Mouse (Mus musculus) heart, postnatal 0 days (tissue): ENCODE results near the gene Vinac1. TPM values are rescaled to one million over a fixed set of nuclear protein-coding genes. Genes with fewer than 3 reads are reported as not detected.
A peak's percentile ranks its signal among the peaks of the same experiment; 100 is the strongest.

Experiments
- ATAC-seq: fragments of 200-750 bp; cut with Nextera tagmentation; 2 replicates; pipeline ENCODE4 v1.8.0; 2017; ENCODE audit warnings: low read depth, moderate number of reproducible peaks, moderate library complexity; ENCODE audit not compliant: insufficient read depth
- DNase-seq: peaks from one replicate; pipeline ENCODE4 v3.0.0-alpha.2; 2016; ENCODE audit warnings: low spot score
- H3K27ac ChIP-seq: fragments of 300-500 bp; sonication (generic); 2 replicates; pipeline ENCODE4 v1.5.1; 2014; ENCODE audit warnings: low read depth, mild to moderate bottlenecking
- H3K27me3 ChIP-seq: fragments of 300-500 bp; sonication (generic); 2 replicates; pipeline ENCODE4 v1.6.1; 2014; ENCODE audit warnings: low read length, mixed read lengths; ENCODE audit not compliant: control insufficient read depth, insufficient read depth
- H3K36me3 ChIP-seq: fragments of 300-500 bp; sonication (generic); replicated peaks from 2 replicates; pipeline ENCODE4 v1.6.1; 2014; ENCODE audit warnings: low read length, mixed read lengths; ENCODE audit not compliant: control insufficient read depth, insufficient read depth
- H3K4me1 ChIP-seq: fragments of 300-500 bp; sonication (generic); 2 replicates; pipeline ENCODE4 v1.6.1; 2014; ENCODE audit warnings: antibody characterized with exemption; ENCODE audit not compliant: control insufficient read depth, insufficient read depth
- H3K4me2 ChIP-seq: fragments of 300-500 bp; sonication (generic); 2 replicates; pipeline ENCODE4 v1.6.1; 2014; ENCODE audit warnings: low read depth, mild to moderate bottlenecking, low read length, moderate library complexity
- H3K4me3 ChIP-seq: fragments of 300-500 bp; sonication (generic); 2 replicates; pipeline ENCODE4 v1.5.1; 2014; ENCODE audit warnings: low read depth, low read length
- H3K9ac ChIP-seq: fragments of 300-500 bp; sonication (generic); replicated peaks from 2 replicates; pipeline ENCODE4 v1.6.1; 2014; ENCODE audit warnings: low read depth, low read length, mixed read lengths
- H3K9me3 ChIP-seq: fragments of 300-500 bp; sonication (generic); replicated peaks from 2 replicates; pipeline ENCODE4 v1.6.1; 2016; ENCODE audit warnings: low read length; ENCODE audit not compliant: control insufficient read depth
- CTCF ChIP-seq: IDR thresholded peaks from 2 replicates; pipeline ENCODE4 v1.5.1; 2016; ENCODE audit warnings: antibody characterized with exemption, control low read depth, low read depth
- EP300 ChIP-seq: IDR thresholded peaks from 2 replicates; pipeline ENCODE4 v1.6.1; 2016; ENCODE audit warnings: antibody characterized with exemption, low read depth
- WGBS: fragments of 180-500 bp; shearing (Covaris S2); extraction: QIAGEN DNeasy Blood & Tissue Kit; methylation state at CpG from one replicate; pipeline ENCODE4 v1.1.7; 2014; 5-methylcytosine and 5-hydroxymethylcytosine counted together
- polyA plus RNA-seq: library from polyadenylated mRNA; unstranded; fragments of >200 nt; fragmentation: Nextera tagmentation; extraction: Ambion mirVana; gene quantifications from 2 replicates; pipeline ENCODE4 v1.2.1, GENCODE M21; 2015
- total RNA-seq: library from RNA; depleted of rRNA; stranded (reverse); fragments of >200 nt; gene quantifications from 2 replicates; pipeline ENCODE4 v1.2.3, GENCODE M21; 2014; ENCODE audit warnings: low replicate concordance

Gene Vinac1
- total and polyA plus RNA-seq, 2 experiments from 2014 or later = not detected

- Histone ChIP-seq H3K27ac (peak overlapping the region; percentile 52; the same call in 1 of the 2 replicates), H3K4me2 (peak overlapping the region; percentile 71), H3K4me1 (peaks cover 15% of the 10 kb centered on the region; the same call in 1 of the 2 replicates), H3K36me3 (no peaks in the 10 kb centered on the region), H3K9ac (peak overlapping the region; percentile 63), H3K9me3 (no peaks in the 10 kb centered on the region), H3K4me3 (peak overlapping the region; percentile 76), H3K27me3 (no peaks in the 10 kb centered on the region)
- no peak for TF ChIP-seq CTCF
- TF ChIP-seq EP300 = no peak
- WGBS = under 1% methylated on average over 20 of the region's 20 CpGs
- ATAC-seq (peak; percentile 57), DNase-seq (peak; percentile 30)
Observed at GRCm38 (mm10) chr2:129066326-129066725, 18.4 kb upstream of the Vinac1 start.

DNA sequence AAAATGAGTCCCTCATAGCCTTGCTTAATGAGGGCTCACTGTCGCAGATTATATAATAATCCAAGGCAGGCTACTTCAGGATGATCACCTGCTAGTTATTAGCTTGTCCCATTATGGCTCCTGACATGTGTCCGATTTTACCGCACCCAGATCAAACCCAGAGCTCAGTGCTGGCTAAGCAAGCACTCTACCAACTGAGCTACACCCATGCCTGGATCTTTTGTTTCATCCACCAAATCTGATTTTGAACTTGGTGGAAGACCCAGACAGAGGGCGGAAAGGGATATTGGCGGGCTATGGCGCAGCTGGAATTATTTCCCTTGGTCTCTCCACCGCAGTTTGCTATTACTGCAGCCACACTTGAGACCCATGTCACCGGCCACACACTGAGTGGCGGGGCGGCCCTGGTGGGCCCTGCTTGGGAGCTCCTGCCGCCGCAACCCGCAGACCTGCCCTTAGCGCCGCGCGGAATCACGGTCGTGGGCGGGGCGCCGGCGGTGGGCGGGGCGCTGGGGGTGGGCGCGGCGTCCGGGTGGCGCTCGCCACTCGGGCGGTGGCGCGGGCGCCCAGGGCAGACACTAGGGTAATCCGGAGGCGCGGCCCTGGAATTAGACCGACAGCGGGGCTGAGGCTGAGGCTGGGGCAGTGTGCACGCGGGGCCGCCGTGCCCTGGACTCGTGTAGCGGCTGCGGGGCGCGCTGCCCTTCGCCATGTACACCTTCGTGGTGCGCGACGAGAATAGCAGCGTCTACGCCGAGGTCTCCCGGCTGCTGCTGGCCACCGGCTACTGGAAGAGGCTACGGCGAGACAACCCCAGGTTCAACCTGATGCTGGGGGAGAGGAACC lies 17.7 kb upstream of the Vinac1 start, which contains the start of gene Ttl:
Ttl (plus strand) TSS at position 506 of the 846 bp plus-strand sequence.
- ATAC-seq (peak; percentile 94), DNase-seq (peak; percentile 55)
- no peaks in the 10 kb centered on the region for H3K36me3 ChIP-seq
- H3K9me3 ChIP-seq = no peaks in the 10 kb centered on the region
- H3K4me2 ChIP-seq = peak within 1 kb of the TSS; percentile 71
- whole genome bisulfite sequencing = 2% methylated on average over 53 of the region's 62 CpGs
- H3K27me3 ChIP-seq = no peaks in the 10 kb centered on the region
- H3K4me3 ChIP-seq = peak within 1 kb of the TSS; percentile 76
- TF ChIP-seq EP300 (no peak), CTCF (no peak)
- H3K27ac ChIP-seq = peak within 1 kb of the TSS; percentile 52
- H3K9ac ChIP-seq = peak within 1 kb of the TSS; percentile 63
- H3K4me1 ChIP-seq = peaks cover 15% of the 10 kb centered on the region; the same call in 1 of the 2 replicates

DNA sequence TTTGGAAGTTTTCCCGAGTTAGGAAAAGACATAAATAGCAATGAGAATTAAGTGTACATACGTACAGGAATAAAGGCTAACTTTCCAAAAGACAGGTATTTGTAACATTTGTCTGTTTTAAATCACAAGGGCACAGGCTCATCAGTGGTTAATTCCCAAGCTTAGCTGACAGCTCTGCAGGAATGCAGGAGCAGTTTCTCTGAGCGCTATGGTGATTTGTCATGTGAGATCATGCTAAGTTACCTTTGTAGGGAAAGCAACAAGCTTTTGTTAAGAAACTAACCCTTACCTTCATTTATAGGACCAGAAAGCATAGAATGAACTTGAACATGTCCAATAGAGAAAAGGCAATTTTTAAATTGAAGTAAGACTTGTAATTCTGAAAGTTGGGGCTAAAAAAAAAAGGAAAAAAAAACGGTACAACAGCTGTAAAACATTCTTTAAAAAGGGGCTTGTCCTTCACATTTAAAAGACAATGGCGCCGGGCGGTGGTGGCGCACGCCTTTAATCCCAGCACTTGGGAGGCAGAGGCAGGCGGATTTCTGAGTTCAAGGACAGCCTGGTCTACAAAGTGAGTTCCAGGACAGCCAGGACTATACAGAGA lies 13.6 kb upstream of the Vinac1 start:
- Histone ChIP-seq H3K9ac (no peak overlapping the region), H3K4me3 (no peak overlapping the region), H3K27me3 (no peaks in the 10 kb centered on the region), H3K9me3 (0 out of 2 replicates have a peak, but pooled peaks cover 9% of the 10 kb centered on the region), H3K27ac (no peak overlapping the region), H3K36me3 (no peaks in the 10 kb centered on the region), H3K4me2 (no peak overlapping the region), H3K4me1 (peaks cover 4% of the 10 kb centered on the region; the same call in 1 of the 2 replicates)
- TF ChIP-seq EP300 (no peak), CTCF (no peak)
- ATAC-seq (no peak), DNase-seq (no peak)
- WGBS = 69% methylated on average over 10 of the region's 10 CpGs

- Histone ChIP-seq H3K27ac (no peak overlapping the region), H3K4me3 (no peak overlapping the region), H3K4me1 (no peaks in the 10 kb centered on the region), H3K9ac (no peak overlapping the region), H3K27me3 (no peaks in the 10 kb centered on the region), H3K4me2 (no peak overlapping the region), H3K9me3 (peaks cover 14% of the 10 kb centered on the region; the same call in 1 of the 2 replicates), H3K36me3 (no peaks in the 10 kb centered on the region)
- no peak for ATAC-seq
- 72% methylated on average over 6 of the region's 6 CpGs for WGBS
- TF ChIP-seq EP300 (no peak), CTCF (no peak)
- DNase-seq = no peak
Observed at GRCm38 (mm10) chr2:129057920-129058361, 10.0 kb upstream of the Vinac1 start.

GRCm38 (mm10) chr2:129057256-129057655 lies 9.3 kb upstream of the Vinac1 start:
- Histone ChIP-seq H3K4me1 (no peaks in the 10 kb centered on the region), H3K4me3 (no peak overlapping the region), H3K27ac (no peak overlapping the region), H3K4me2 (no peak overlapping the region), H3K9me3 (peaks cover 14% of the 10 kb centered on the region; the same call in 1 of the 2 replicates), H3K27me3 (no peaks in the 10 kb centered on the region), H3K9ac (no peak overlapping the region), H3K36me3 (no peaks in the 10 kb centered on the region)
- DNase-seq (no peak), ATAC-seq (no peak)
- 89% methylated on average over 8 of the region's 8 CpGs for whole genome bisulfite sequencing
- TF ChIP-seq CTCF (no peak), EP300 (no peak)
